Mouse (Mus musculus) hindbrain, embryonic 16.5 days (tissue): ENCODE results near the gene Nefh. TPM values are rescaled to one million over a fixed set of nuclear protein-coding genes. Genes with fewer than 3 reads are reported as not detected.
A peak's percentile ranks its signal among the peaks of the same experiment; 100 is the strongest.

Experiments used
- ATAC-seq: fragments of 200-750 bp; cut with Nextera tagmentation; 2 replicates; pipeline ENCODE4 v1.8.0; 2017; ENCODE audit warnings: moderate TSS enrichment, moderate library complexity
- H3K27ac ChIP-seq: fragments of 300-500 bp; sonication (generic); 2 replicates; pipeline ENCODE4 v1.5.1; 2014; ENCODE audit warnings: low read depth, mild to moderate bottlenecking, control low read depth, low read length, moderate library complexity
- H3K27me3 ChIP-seq: fragments of 300-500 bp; sonication (generic); replicated peaks from 2 replicates; pipeline ENCODE4 v1.6.1; 2014; ENCODE audit warnings: low read length; ENCODE audit not compliant: control insufficient read depth, insufficient read depth
- H3K36me3 ChIP-seq: fragments of 300-500 bp; sonication (generic); 2 replicates; pipeline ENCODE4 v1.6.1; 2014; ENCODE audit warnings: mild to moderate bottlenecking, low read length, moderate library complexity, mixed read lengths; ENCODE audit not compliant: control insufficient read depth, insufficient read depth
- H3K4me1 ChIP-seq: fragments of 300-500 bp; sonication (generic); 2 replicates; pipeline ENCODE4 v1.6.1; 2014; ENCODE audit warnings: low read depth, low read length; ENCODE audit not compliant: control insufficient read depth, insufficient read depth
- H3K4me2 ChIP-seq: fragments of 300-500 bp; sonication (generic); 2 replicates; pipeline ENCODE4 v1.6.1; 2014; ENCODE audit warnings: mild to moderate bottlenecking, low read length, control low read depth, moderate library complexity
- H3K4me3 ChIP-seq: fragments of 300-500 bp; sonication (generic); 2 replicates; pipeline ENCODE4 v1.5.1; 2014; ENCODE audit warnings: mild to moderate bottlenecking, low read length, control low read depth, moderate library complexity
- H3K9ac ChIP-seq: fragments of 300-500 bp; sonication (generic); 2 replicates; pipeline ENCODE4 v1.6.1; 2014; ENCODE audit warnings: low read depth, mild to moderate bottlenecking, control low read depth, low read length, moderate library complexity
- H3K9me3 ChIP-seq: fragments of 300-500 bp; sonication (generic); 2 replicates; pipeline ENCODE4 v1.6.1; 2014; ENCODE audit warnings: mild to moderate bottlenecking, low read length, moderate library complexity; ENCODE audit not compliant: control insufficient read depth
- WGBS: fragments of 180-500 bp; shearing (Covaris S2); extraction: QIAGEN DNeasy Blood & Tissue Kit; methylation state at CpG from one replicate; pipeline ENCODE4 v1.1.7; 2014; 5-methylcytosine and 5-hydroxymethylcytosine counted together
- polyA plus RNA-seq: library from polyadenylated mRNA; unstranded; fragments of >200 nt; fragmentation: Nextera tagmentation; extraction: Ambion mirVana; gene quantifications from 2 replicates; pipeline ENCODE4 v1.2.1, GENCODE M21; 2015

Nefh gene
- polyA plus RNA-seq, 1 experiment from 2014 or later = 14.3 TPM

DNA sequence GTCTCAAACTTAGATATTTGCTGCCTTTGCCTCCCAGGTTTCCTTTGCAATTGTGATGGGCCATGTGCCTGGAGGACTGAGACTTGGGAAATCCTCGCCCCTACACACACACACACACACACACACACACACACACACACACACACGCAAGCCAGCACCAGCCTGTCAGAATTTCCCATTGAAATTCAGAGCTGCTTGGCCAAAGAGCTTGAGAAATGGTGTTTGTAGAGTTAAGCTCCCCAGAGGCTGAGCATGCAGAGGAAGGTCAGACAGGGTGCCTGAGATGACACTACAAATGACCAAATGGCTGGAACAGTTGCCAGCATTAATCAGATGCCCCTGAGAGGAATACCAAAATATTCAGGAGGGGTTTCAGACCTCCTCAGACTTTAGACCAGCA lies 18.5 kb upstream of the Nefh start:
- H3K4me3 ChIP-seq = no peak overlapping the region
- no peaks in the 10 kb centered on the region for H3K27me3 ChIP-seq
- no peak overlapping the region for H3K9ac ChIP-seq
- no peak overlapping the region for H3K4me2 ChIP-seq
- WGBS = 51% methylated on average over 2 of the region's 2 CpGs
- no peaks in the 10 kb centered on the region for H3K4me1 ChIP-seq
- H3K36me3 ChIP-seq = no peaks in the 10 kb centered on the region
- no peaks in the 10 kb centered on the region for H3K9me3 ChIP-seq
- ATAC-seq = no peak
- H3K27ac ChIP-seq = no peak overlapping the region

DNA sequence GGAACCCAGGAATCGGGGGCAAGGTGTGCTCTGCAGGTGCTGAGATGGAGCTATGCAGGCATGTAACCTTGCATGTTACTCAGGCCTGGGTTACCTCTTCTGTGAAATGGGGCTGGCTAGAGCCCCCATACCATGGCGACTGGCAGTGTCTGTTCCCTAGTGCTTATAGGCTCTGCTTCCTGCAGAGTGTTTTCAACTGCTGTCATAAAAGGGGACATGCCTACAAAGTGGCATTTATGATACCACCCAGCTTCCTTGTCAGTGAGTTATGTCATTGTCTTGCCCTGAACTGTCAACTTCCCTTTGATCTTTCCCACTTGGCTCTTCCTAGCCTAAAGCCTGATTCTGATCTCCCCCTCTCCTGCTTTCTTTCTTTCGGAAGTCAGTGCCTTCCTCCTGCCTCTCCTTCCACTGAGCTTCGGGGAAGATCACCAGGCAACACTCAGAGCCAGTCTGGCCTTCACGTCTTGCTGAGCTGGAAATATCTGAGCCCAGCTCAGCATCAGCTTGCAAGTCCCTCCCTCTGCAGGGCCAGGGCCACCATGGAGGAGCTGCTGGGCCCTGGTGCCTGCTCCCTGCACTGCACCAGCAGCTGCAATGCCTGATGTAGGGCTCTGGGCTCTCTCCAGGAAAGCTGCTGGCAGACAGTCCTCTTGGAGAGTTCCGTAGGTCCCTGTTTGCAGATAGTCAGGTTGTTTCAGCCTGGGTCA lies 15.4 kb upstream of the Nefh start:
- Histone ChIP-seq H3K4me1 (no peaks in the 10 kb centered on the region), H3K27me3 (no peaks in the 10 kb centered on the region), H3K36me3 (no peaks in the 10 kb centered on the region), H3K9me3 (no peaks in the 10 kb centered on the region), H3K27ac (no peak overlapping the region), H3K9ac (no peak overlapping the region), H3K4me2 (no peak overlapping the region), H3K4me3 (no peak overlapping the region)
- WGBS = 60% methylated on average over 6 of the region's 6 CpGs
- ATAC-seq = no peak

DNA sequence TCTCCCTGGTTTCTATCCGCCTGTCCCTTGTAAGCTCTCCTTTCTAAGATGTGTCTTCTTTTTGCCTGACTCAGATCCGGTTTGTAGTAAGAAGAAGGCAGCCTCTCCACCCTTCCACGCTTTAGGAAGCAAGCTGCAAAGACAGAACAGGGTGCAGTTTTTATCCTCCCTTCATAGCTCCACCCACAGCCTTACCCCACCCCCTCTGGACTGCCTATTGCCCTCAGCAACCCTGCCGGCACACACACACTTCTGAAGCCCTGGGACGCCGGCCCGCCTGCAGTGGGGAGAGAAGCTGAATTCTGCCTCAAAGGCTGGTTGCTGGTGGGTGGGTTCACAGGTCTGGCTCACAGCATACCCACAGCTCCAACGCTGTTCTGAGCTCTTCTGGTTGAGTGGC lies 6.1 kb upstream of the Nefh start:
- Histone ChIP-seq H3K9me3 (no peaks in the 10 kb centered on the region), H3K27me3 (peaks cover 21% of the 10 kb centered on the region), H3K9ac (0 out of 2 replicates have a peak overlapping the region, but pooled peaks have one; percentile 13), H3K4me1 (peaks cover 21% of the 10 kb centered on the region), H3K4me2 (no peak overlapping the region), H3K36me3 (no peaks in the 10 kb centered on the region), H3K4me3 (no peak overlapping the region), H3K27ac (no peak overlapping the region)
- ATAC-seq = no peak
- 3% methylated on average over 8 of the region's 8 CpGs for WGBS

DNA sequence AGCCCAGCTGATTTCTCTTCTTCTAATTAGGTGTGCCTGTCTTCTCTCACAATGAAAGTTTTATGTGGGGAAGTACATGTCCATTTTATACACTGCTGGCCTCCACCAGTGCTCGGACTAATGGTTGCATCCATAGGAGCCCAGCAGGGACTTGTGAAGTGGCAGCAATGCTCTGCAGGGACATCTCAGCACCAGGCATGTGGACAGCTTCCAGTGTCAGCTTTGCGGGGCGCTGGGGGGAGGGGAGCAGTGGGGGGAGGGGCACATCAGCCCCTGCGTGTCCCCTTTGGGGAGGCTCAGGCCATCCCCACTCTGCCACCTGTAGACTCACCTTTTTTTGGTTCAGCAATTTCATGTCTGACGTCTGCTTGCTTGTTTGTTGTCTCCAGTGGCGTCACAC lies 5.5 kb upstream of the Nefh start:
- H3K4me3 ChIP-seq = no peak overlapping the region
- peaks cover 24% of the 10 kb centered on the region for H3K4me1 ChIP-seq
- no peaks in the 10 kb centered on the region for H3K9me3 ChIP-seq
- no peaks in the 10 kb centered on the region for H3K36me3 ChIP-seq
- no peak overlapping the region for H3K27ac ChIP-seq
- H3K9ac ChIP-seq = no peak overlapping the region
- peaks cover 24% of the 10 kb centered on the region for H3K27me3 ChIP-seq
- ATAC-seq = no peak
- H3K4me2 ChIP-seq = no peak overlapping the region
- WGBS = 5% methylated on average over 6 of the region's 6 CpGs

DNA sequence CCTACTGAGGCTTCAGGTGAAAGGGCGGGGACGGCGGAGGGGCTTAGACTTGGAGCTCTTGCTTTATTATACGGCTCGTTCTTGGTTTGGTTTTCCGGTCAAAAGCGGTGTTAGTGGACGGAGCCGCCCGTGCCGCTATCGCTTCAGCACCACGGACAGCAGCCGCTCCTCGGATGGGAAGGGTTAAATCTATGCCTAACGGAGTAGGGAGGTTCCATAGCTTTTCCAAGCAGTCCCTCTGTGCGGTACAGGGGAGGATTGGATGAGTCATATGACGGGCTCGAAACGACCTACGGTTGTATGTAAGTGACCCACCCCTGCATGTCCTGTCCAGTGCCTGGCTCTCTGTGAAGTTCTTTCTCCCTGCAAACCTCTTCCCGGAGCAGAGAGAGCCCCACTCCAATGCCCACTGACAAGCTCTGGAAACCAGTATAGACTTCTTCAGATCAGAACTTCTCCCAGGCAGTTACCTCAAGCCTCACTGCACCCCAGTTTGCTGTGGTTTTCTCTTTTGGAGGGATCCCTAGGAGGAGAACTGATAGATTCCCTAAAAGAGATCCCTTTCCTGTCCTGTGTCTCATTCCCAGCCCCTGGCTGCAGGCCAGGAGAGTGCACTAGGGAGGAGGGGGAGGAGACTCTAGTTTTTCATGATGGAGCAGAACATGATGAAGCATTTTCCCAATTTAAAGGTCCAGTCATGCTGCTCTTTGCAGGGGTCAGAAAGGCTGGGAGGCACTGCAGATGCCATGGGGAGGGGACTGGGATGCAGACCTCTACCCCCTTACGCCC lies 1.6 kb upstream of the Nefh start:
- peaks cover 34% of the 10 kb centered on the region for H3K27me3 ChIP-seq
- H3K4me2 ChIP-seq = peak overlapping the region; percentile 67
- no peak for ATAC-seq
- H3K27ac ChIP-seq = no peak overlapping the region
- peak overlapping the region; percentile 84 for H3K9ac ChIP-seq
- H3K4me3 ChIP-seq = peak overlapping the region; percentile 76
- 4% methylated on average over 23 of the region's 23 CpGs for WGBS
- no peaks in the 10 kb centered on the region for H3K9me3 ChIP-seq
- H3K36me3 ChIP-seq = 0 out of 2 replicates have a peak, but pooled peaks cover 2% of the 10 kb centered on the region
- peaks cover 34% of the 10 kb centered on the region for H3K4me1 ChIP-seq

DNA sequence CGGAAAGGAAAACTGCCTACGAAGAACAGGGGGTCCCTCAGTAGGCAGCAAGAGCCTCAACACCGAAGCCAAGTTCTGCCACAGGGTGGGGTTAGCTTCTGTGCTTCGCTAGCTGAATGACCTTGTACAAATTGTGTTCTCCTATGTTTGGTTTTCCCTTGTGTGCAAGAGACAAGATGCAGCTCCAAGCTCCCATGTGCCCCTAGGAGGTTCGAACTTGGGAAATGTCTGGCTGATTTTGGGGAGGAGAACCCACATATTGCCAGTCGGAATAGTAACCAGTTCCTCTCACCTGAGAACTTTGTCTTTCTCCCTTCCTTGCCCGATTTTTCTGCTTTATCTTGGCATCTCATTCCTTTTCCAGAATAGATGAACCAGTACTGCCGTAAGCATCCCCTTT lies 928 bp upstream of the Nefh start:
- H3K27ac ChIP-seq = no peak overlapping the region
- H3K4me3 ChIP-seq = peak overlapping the region; percentile 76
- H3K9ac ChIP-seq = peak overlapping the region; percentile 84
- H3K4me2 ChIP-seq = peak overlapping the region; percentile 67
- 0 out of 2 replicates have a peak, but pooled peaks cover 2% of the 10 kb centered on the region for H3K36me3 ChIP-seq
- WGBS = 29% methylated on average over 8 of the region's 8 CpGs
- no peak for ATAC-seq
- peaks cover 30% of the 10 kb centered on the region for H3K4me1 ChIP-seq
- H3K9me3 ChIP-seq = no peaks in the 10 kb centered on the region
- H3K27me3 ChIP-seq = peaks cover 34% of the 10 kb centered on the region

DNA sequence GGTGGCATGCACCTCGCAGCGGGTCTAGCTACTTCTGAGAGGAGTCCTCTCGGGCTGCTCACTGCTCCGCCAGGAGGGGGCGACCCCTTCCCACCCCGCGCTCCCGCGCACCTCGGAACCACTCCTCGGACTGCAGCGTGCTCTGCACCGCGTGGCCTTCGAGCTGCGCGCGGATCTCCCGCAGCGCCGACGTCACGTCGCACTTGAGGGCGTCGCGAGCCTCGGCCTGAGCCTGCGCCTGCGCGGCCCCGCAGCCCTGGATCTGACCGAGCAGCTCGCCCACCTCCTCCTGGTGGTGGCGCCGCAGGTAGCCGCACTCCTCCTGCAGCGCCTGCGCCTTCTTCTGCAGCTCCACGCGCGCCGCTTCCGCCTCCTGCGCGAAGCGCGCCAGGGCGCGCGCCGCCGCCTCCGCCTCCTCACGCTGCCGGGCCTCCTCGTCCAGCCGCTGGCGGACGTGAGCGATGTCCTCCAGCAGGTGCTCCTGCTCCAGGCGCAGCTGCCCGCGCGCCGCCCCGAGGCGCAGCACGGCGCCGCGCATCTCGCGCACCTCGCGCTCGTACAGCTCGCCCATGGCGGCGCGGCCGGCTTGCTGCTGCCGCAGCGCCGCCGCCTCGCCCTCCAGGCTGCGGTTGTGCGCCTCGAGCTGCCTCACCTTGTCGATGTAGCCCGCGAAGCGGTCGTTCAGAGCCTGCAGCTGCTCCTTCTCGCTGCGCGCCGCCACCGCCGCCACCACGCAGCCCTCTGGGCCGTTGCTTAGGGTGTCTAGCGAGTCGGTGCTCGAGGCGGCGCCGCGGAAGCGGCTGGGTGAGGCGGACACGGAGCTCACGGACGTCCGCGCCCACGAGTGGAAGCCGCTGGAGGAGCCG lies 684 bp downstream of the Nefh start:
- Histone ChIP-seq H3K4me1 (peaks cover 30% of the 10 kb centered on the region), H3K36me3 (0 out of 2 replicates have a peak, but pooled peaks cover 2% of the 10 kb centered on the region), H3K4me3 (peak overlapping the region; percentile 76), H3K27ac (peak overlapping the region; percentile 89), H3K9ac (peak overlapping the region; percentile 84), H3K27me3 (peaks cover 30% of the 10 kb centered on the region), H3K9me3 (no peaks in the 10 kb centered on the region), H3K4me2 (peak overlapping the region; percentile 67)
- ATAC-seq = peak; percentile 95
- WGBS = under 1% methylated on average over 92 of the region's 120 CpGs

DNA sequence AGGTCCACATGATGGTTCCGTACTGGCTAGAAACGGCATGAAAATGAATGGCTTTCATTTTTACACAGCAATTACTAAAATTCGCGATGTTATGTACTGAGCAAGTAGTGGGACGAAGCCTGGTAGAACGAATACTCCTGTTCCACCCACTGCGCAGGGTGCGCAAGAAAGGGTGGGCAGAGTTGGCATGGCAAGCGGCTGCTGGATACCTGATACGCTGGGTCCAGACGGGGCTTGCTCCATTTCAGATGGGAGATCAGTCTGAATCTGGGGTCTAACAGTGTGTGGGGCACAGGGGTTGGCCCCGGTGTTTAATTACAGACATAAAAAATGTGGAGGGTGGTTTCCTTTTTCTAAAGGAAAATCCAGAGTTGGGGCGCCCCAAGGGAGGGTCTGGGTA lies 1.3 kb downstream of the Nefh start:
- Histone ChIP-seq H3K4me1 (peaks cover 30% of the 10 kb centered on the region), H3K27ac (no peak overlapping the region), H3K36me3 (0 out of 2 replicates have a peak, but pooled peaks cover 2% of the 10 kb centered on the region), H3K4me2 (peak overlapping the region; percentile 67), H3K9me3 (no peaks in the 10 kb centered on the region), H3K4me3 (peak overlapping the region; percentile 76), H3K9ac (peak overlapping the region; percentile 84), H3K27me3 (peaks cover 28% of the 10 kb centered on the region)
- 40% methylated on average over 13 of the region's 13 CpGs for WGBS
- no peak; the same call in 1 of the 2 replicates for ATAC-seq
